22 mouse cellular contexts compared by ENCODE assay signal in genomic region chr4:140809118-140809517, GRCm38 (mm10). TPM values are rescaled to one million over a fixed set of nuclear protein-coding genes. Genes with fewer than 3 reads are reported as not detected.
DNase-seq lines count a peak whose midpoint lies in the region; ATAC-seq and TF ChIP-seq lines count a peak whose summit lies in the region.
"Had no signal": no experiment of that assay in that cellular context is flagged by ENCODE, and none has a peak within 500 bp of the region (broad histone marks: within the 10 kb centered on the region; RNA-seq: fewer than 3 reads in every experiment).

No protein-coding gene starts in this region.

- no peaks in the 10 kb centered on the region for H3K27me3 ChIP-seq in lung, postnatal 0 days (replicated peaks; ENCODE audit: insufficient read depth, low read length)
- H3K27me3 ChIP-seq in kidney, embryonic 14.5 days (ENCODE audit: control insufficient read depth, insufficient read depth, low read length), result no peaks in the 10 kb centered on the region
- H3K27me3 ChIP-seq: lung, embryonic 15.5 days; stomach, embryonic 15.5 days had no signal

- peak; percentile 52 to 54 for DNase-seq in adrenal gland, adult (ENCODE audit: inconsistent age in 2 of 2, low spot score in 1 of 2)
- DNase-seq in adrenal gland, postnatal 4 days (ENCODE audit: low spot score in 2 of 2), result no peak
- DNase-seq in lung, postnatal 0 days (ENCODE audit: low spot score), result no peak
- no peak for DNase-seq in lung, postnatal 14 days
- DNase-seq in adrenal gland, postnatal 14 days, result peak; percentile 65
- DNase-seq: cerebellum, adult 8-10 months; kidney, postnatal 10 days; layer of hippocampus, adult 9-11 months; retina, postnatal 1 day had no signal

- no peak for TF ChIP-seq EP300 in lung, postnatal 0 days (IDR thresholded peaks at IDR 0.05)

- H3K4me1 ChIP-seq in lung, postnatal 0 days (ENCODE audit: insufficient read depth, low read depth, low read length), result no peaks in the 10 kb centered on the region
- peaks cover 15% of the 10 kb centered on the region; the same call in 1 of the 2 replicates for H3K4me1 ChIP-seq in kidney, embryonic 14.5 days (ENCODE audit: control insufficient read depth, insufficient read depth, low read length)

- no peaks in the 10 kb centered on the region for H3K9me3 ChIP-seq in lung, postnatal 0 days (ENCODE audit: low read length)
- no peaks in the 10 kb centered on the region for H3K9me3 ChIP-seq in kidney, embryonic 14.5 days (ENCODE audit: control insufficient read depth, low read length)
- H3K9me3 ChIP-seq: forebrain, embryonic 15.5 days; hindbrain, embryonic 15.5 days; lung, embryonic 15.5 days; neural tube, embryonic 13.5 days; stomach, embryonic 15.5 days had no signal

- H3K4me2 ChIP-seq in lung, postnatal 0 days (replicated peaks; ENCODE audit: low read depth, low read length), result no peak overlapping the region
- H3K4me2 ChIP-seq in kidney, embryonic 14.5 days (replicated peaks; ENCODE audit: low read depth, low read length), result no peak overlapping the region
- H3K4me2 ChIP-seq: forebrain, embryonic 15.5 days; hindbrain, embryonic 15.5 days; liver, embryonic 11.5 days; lung, embryonic 15.5 days; neural tube, embryonic 13.5 days; stomach, embryonic 15.5 days had no signal

- no peak overlapping the region for H3K27ac ChIP-seq in lung, postnatal 0 days (ENCODE audit: low read length)
- no peak overlapping the region for H3K27ac ChIP-seq in kidney, embryonic 14.5 days (ENCODE audit: low read depth, low read length)
- H3K27ac ChIP-seq: forebrain, embryonic 15.5 days; hindbrain, embryonic 15.5 days; lung, embryonic 15.5 days; neural tube, embryonic 13.5 days; stomach, embryonic 15.5 days had no signal

- TF ChIP-seq CTCF in lung, postnatal 0 days (IDR thresholded peaks at IDR 0.05), result no peak

- ATAC-seq in lung, postnatal 0 days, result peak; percentile 26; the same call in 1 of the 2 replicates
- ATAC-seq in megakaryocyte-erythroid progenitor cell, adult 5-6 weeks (replicated peaks; ENCODE audit: low FRiP score, low TSS enrichment, poor library complexity, severe bottlenecking), result peak; percentile 27
- ATAC-seq in granulocyte monocyte progenitor cell, adult 5-6 weeks (replicated peaks; ENCODE audit: poor library complexity, severe bottlenecking), result no peak
- no peak for ATAC-seq in kidney, embryonic 14.5 days (ENCODE audit: low FRiP score, low TSS enrichment)
- ATAC-seq: forebrain, embryonic 15.5 days; intestine, postnatal 0 days had no signal

- no peaks in the 10 kb centered on the region for H3K36me3 ChIP-seq in lung, postnatal 0 days (ENCODE audit: insufficient read depth, low read length)
- no peaks in the 10 kb centered on the region for H3K36me3 ChIP-seq in kidney, embryonic 14.5 days (ENCODE audit: control insufficient read depth, insufficient read depth, low read length)
- H3K36me3 ChIP-seq: forebrain, embryonic 15.5 days; hindbrain, embryonic 15.5 days; lung, embryonic 15.5 days; neural tube, embryonic 13.5 days; stomach, embryonic 15.5 days had no signal

- H3K9ac ChIP-seq in lung, postnatal 0 days (replicated peaks; ENCODE audit: low read depth), result no peak overlapping the region
- H3K9ac ChIP-seq in kidney, embryonic 14.5 days (ENCODE audit: low read depth, low read length), result no peak overlapping the region
- H3K9ac ChIP-seq: forebrain, embryonic 15.5 days; hindbrain, embryonic 15.5 days; lung, embryonic 15.5 days; neural tube, embryonic 13.5 days; stomach, embryonic 15.5 days had no signal

- 52% methylated on average over 8 of the region's 8 CpGs for WGBS in lung, postnatal 0 days
- 77% methylated on average over 8 of the region's 8 CpGs for WGBS in kidney, embryonic 14.5 days

- no peak overlapping the region for H3K4me3 ChIP-seq in lung, postnatal 0 days (ENCODE audit: low read depth, low read length)
- H3K4me3 ChIP-seq in kidney, embryonic 14.5 days (ENCODE audit: low read length), result no peak overlapping the region
- H3K4me3 ChIP-seq: forebrain, embryonic 15.5 days; hindbrain, embryonic 15.5 days; lung, embryonic 15.5 days; megakaryocyte, embryonic 14.5 days; neural tube, embryonic 13.5 days; stomach, embryonic 15.5 days had no signal

RNA-seq across cellular contexts. Expression of gene Padi3, which starts 1.3 kb away (rescaled TPM):
- not detected for total RNA-seq in adrenal gland, postnatal 4 days (2021)
- polyA plus RNA-seq in lung, postnatal 0 days (2015; fragmentation: Nextera tagmentation; extraction: Ambion mirVana), result 0.35 and 0.50 TPM in 2 replicates
- not detected in 2 replicates for total RNA-seq in adrenal gland, postnatal 14 days (2021)
- total RNA-seq in megakaryocyte-erythroid progenitor cell, adult 5-6 weeks (2014; fragmentation: Nextera tagmentation), result 1.7 and 3.4 TPM in 2 replicates
- total RNA-seq in megakaryocyte-erythroid progenitor cell, adult 5-6 weeks (2017), result 0.88 and 2.1 TPM in 2 replicates
- 0.19 and 0.21 TPM in 2 replicates for total RNA-seq in granulocyte monocyte progenitor cell, adult 5-6 weeks (2014; fragmentation: Nextera tagmentation)
- total RNA-seq in granulocyte monocyte progenitor cell, adult 5-6 weeks (2017), result 0.04 TPM in 1 of 2 replicates, not detected in the other
- 0.08 and 0.21 TPM in 2 replicates for polyA plus RNA-seq in kidney, embryonic 14.5 days (2014; fragmentation: Nextera tagmentation; extraction: Ambion mirVana)
- total RNA-seq: left cerebral cortex, postnatal 36 days; midbrain, postnatal 0 days had no signal
- polyA plus RNA-seq: forebrain, embryonic 15.5 days; hindbrain, embryonic 15.5 days; midbrain, postnatal 0 days; neural tube, embryonic 13.5 days had no signal

RNA-seq across cellular contexts. Expression of gene Padi4, which starts 35.1 kb away (rescaled TPM):
- 1 to 10 TPM; 1.4 to 2.7 TPM for total RNA-seq in adrenal gland, postnatal 4 days (2021)
- polyA plus RNA-seq in lung, postnatal 0 days (2015; fragmentation: Nextera tagmentation; extraction: Ambion mirVana), result 1.1 and 1.6 TPM in 2 replicates
- total RNA-seq in adrenal gland, postnatal 14 days (2021), result 0.75 and 0.85 TPM in 2 replicates
- 2.3 TPM in 1 of 2 replicates, not detected in the other for total RNA-seq in megakaryocyte-erythroid progenitor cell, adult 5-6 weeks (2014; fragmentation: Nextera tagmentation)
- 0.47 and 9.3 TPM in 2 replicates for total RNA-seq in megakaryocyte-erythroid progenitor cell, adult 5-6 weeks (2017)
- total RNA-seq in granulocyte monocyte progenitor cell, adult 5-6 weeks (2014; fragmentation: Nextera tagmentation), result 2.8 and 7.9 TPM in 2 replicates
- total RNA-seq in granulocyte monocyte progenitor cell, adult 5-6 weeks (2017), result 5.1 and 6.4 TPM in 2 replicates
- 1.1 and 1.3 TPM in 2 replicates for polyA plus RNA-seq in kidney, embryonic 14.5 days (2014; fragmentation: Nextera tagmentation; extraction: Ambion mirVana)
- total RNA-seq: left cerebral cortex, postnatal 36 days; midbrain, postnatal 0 days had no signal

RNA-seq across cellular contexts. Expression of gene Padi1, which starts 36.5 kb away (rescaled TPM):
- total RNA-seq in adrenal gland, postnatal 4 days (2021), result not detected
- 0.17 and 0.20 TPM in 2 replicates for polyA plus RNA-seq in lung, postnatal 0 days (2015; fragmentation: Nextera tagmentation; extraction: Ambion mirVana)
- total RNA-seq in adrenal gland, postnatal 14 days (2021), result not detected in 2 replicates
- total RNA-seq in megakaryocyte-erythroid progenitor cell, adult 5-6 weeks (2014; fragmentation: Nextera tagmentation), result 0.79 TPM in 1 of 2 replicates, not detected in the other
- total RNA-seq in megakaryocyte-erythroid progenitor cell, adult 5-6 weeks (2017), result 0.33 TPM in 1 of 2 replicates, not detected in the other
- total RNA-seq in granulocyte monocyte progenitor cell, adult 5-6 weeks (2014; fragmentation: Nextera tagmentation), result not detected in 2 replicates
- not detected in 2 replicates for total RNA-seq in granulocyte monocyte progenitor cell, adult 5-6 weeks (2017)
- polyA plus RNA-seq in kidney, embryonic 14.5 days (2014; fragmentation: Nextera tagmentation; extraction: Ambion mirVana), result 0.09 and 0.39 TPM in 2 replicates
- total RNA-seq: left cerebral cortex, postnatal 36 days had no signal
- polyA plus RNA-seq: forebrain, embryonic 15.5 days; midbrain, postnatal 0 days had no signal

Comparison
In these comparisons a context has a peak if more than half of its experiments do, and no peak if none do; other contexts are left out.
1. DNase-seq: peak in adrenal gland, adult (2 of 2) and adrenal gland, postnatal 14 days (single experiment); none in adrenal gland, postnatal 4 days (0 of 2), lung, postnatal 0 days (single experiment) and lung, postnatal 14 days (single experiment).
2. ATAC-seq: peak in lung, postnatal 0 days (single experiment) and megakaryocyte-erythroid progenitor cell, adult 5-6 weeks (single experiment); none in granulocyte monocyte progenitor cell, adult 5-6 weeks (single experiment) and kidney, embryonic 14.5 days (single experiment).